Mouse (Mus musculus) R1 (cell line): ENCODE measurements around the gene P4ha1.

Experiments used
- DNase-seq: peaks from one replicate; pipeline ENCODE4 v3.0.0-alpha.2; 2018; ENCODE audit warnings: low read depth, low spot score

P4ha1 gene

GRCm38 (mm10) chr10:59323488-59324161 lies 529 bp downstream of the P4ha1 start:
- DNase-seq, result peak; percentile 80

- DNase-seq, result no peak
Measured at GRCm38 (mm10) chr10:59324311-59325165, 1.4 kb downstream of the P4ha1 start.

- DNase-seq, result no peak
Measured at GRCm38 (mm10) chr10:59326612-59327315, 3.7 kb downstream of the P4ha1 start.

- no peak for DNase-seq
Measured at GRCm38 (mm10) chr10:59327316-59327710, 4.2 kb downstream of the P4ha1 start.

GRCm38 (mm10) chr10:59331546-59332256 lies 8.6 kb downstream of the P4ha1 start:
- no peak for DNase-seq

- DNase-seq, result no peak
Measured at GRCm38 (mm10) chr10:59333400-59333799, 10.3 kb downstream of the P4ha1 start.

GRCm38 (mm10) chr10:59334899-59335798 lies 12.1 kb downstream of the P4ha1 start:
- peak; percentile 5 for DNase-seq

GRCm38 (mm10) chr10:59336124-59336523 lies 13.0 kb downstream of the P4ha1 start:
- no peak for DNase-seq

- no peak for DNase-seq
Measured at GRCm38 (mm10) chr10:59346560-59346959, 23.5 kb downstream of the P4ha1 start.

- DNase-seq, result no peak
Measured at GRCm38 (mm10) chr10:59348200-59348599, 25.1 kb downstream of the P4ha1 start.

- DNase-seq, result no peak
Measured at GRCm38 (mm10) chr10:59349536-59349935, 26.4 kb downstream of the P4ha1 start.

GRCm38 (mm10) chr10:59353065-59353464 lies 30.0 kb downstream of the P4ha1 start:
- no peak for DNase-seq

GRCm38 (mm10) chr10:59354120-59354519 lies 31.0 kb downstream of the P4ha1 start:
- DNase-seq, result peak; percentile 65

- no peak for DNase-seq
Measured at GRCm38 (mm10) chr10:59355020-59355419, 31.9 kb downstream of the P4ha1 start.

GRCm38 (mm10) chr10:59358744-59359143 lies 35.6 kb downstream of the P4ha1 start:
- DNase-seq, result no peak

GRCm38 (mm10) chr10:59363208-59363607 lies 40.1 kb downstream of the P4ha1 start:
- DNase-seq, result no peak

- no peak for DNase-seq
Measured at GRCm38 (mm10) chr10:59364551-59364950, 41.5 kb downstream of the P4ha1 start.

GRCm38 (mm10) chr10:59365804-59366589 lies 42.9 kb downstream of the P4ha1 start:
- no peak for DNase-seq

- DNase-seq, result no peak
Measured at GRCm38 (mm10) chr10:59366746-59367145, 43.6 kb downstream of the P4ha1 start.

GRCm38 (mm10) chr10:59367206-59367605 lies 44.1 kb downstream of the P4ha1 start:
- DNase-seq, result no peak
